Mouse (Mus musculus) kidney, embryonic 15.5 days (tissue): ENCODE results near the gene Cryba4. TPM values are rescaled to one million over a fixed set of nuclear protein-coding genes. Genes with fewer than 3 reads are reported as not detected.

Experiments used
- ATAC-seq: fragments of 200-750 bp; cut with Nextera tagmentation; replicated peaks from 2 replicates; pipeline ENCODE4 v1.8.0; 2017; ENCODE audit warnings: moderate TSS enrichment; ENCODE audit not compliant: low FRiP score
- H3K27ac ChIP-seq: fragments of 300-500 bp; sonication (generic); 2 replicates; pipeline ENCODE4 v1.5.1; 2015; ENCODE audit warnings: mild to moderate bottlenecking, inconsistent platforms
- H3K27me3 ChIP-seq: fragments of 300-500 bp; sonication (generic); 2 replicates; pipeline ENCODE4 v1.6.1; 2015; ENCODE audit warnings: inconsistent platforms
- H3K36me3 ChIP-seq: fragments of 300-500 bp; sonication (generic); 2 replicates; pipeline ENCODE4 v1.6.1; 2015; ENCODE audit warnings: inconsistent platforms
- H3K4me1 ChIP-seq: fragments of 300-500 bp; sonication (generic); 2 replicates; pipeline ENCODE4 v1.6.1; 2015; ENCODE audit warnings: inconsistent platforms
- H3K4me2 ChIP-seq: fragments of 300-500 bp; sonication (generic); 2 replicates; pipeline ENCODE4 v1.6.1; 2015; ENCODE audit warnings: moderate library complexity, mild to moderate bottlenecking, inconsistent platforms
- H3K4me3 ChIP-seq: fragments of 300-500 bp; sonication (generic); replicated peaks from 2 replicates; pipeline ENCODE4 v1.5.1; 2015; ENCODE audit warnings: mild to moderate bottlenecking, inconsistent platforms
- H3K9ac ChIP-seq: fragments of 300-500 bp; sonication (generic); 2 replicates; pipeline ENCODE4 v1.6.1; 2015; ENCODE audit warnings: mild to moderate bottlenecking, inconsistent platforms
- H3K9me3 ChIP-seq: fragments of 300-500 bp; sonication (generic); replicated peaks from 2 replicates; pipeline ENCODE4 v1.6.1; 2016; ENCODE audit warnings: inconsistent platforms
- WGBS: fragments of 180-500 bp; shearing (Covaris S2); methylation state at CpG from one replicate; pipeline ENCODE4 v1.1.7; 2015; ENCODE audit warnings: mixed read lengths; 5-methylcytosine and 5-hydroxymethylcytosine counted together
- polyA plus RNA-seq: library from polyadenylated mRNA; unstranded; fragments of >200 nt; fragmentation: Nextera tagmentation; extraction: Ambion mirVana; gene quantifications from 2 replicates; pipeline ENCODE4 v1.2.1, GENCODE M21; 2015

Gene Cryba4
- polyA plus RNA-seq: 0.99 and 1.1 TPM in 2 replicates

GRCm38 (mm10) chr5:112252400-112252799 is at the start of gene Cryba4:
TSS of gene Cryba4 (minus strand) at chr5:112252518.
- Histone ChIP-seq H3K4me2 (no peak within 1 kb of the TSS), H3K27ac (no peak within 1 kb of the TSS), H3K4me3 (no peak within 1 kb of the TSS), H3K4me1 (peaks cover 38% of the 10 kb centered on the region), H3K36me3 (no peaks in the 10 kb centered on the region), H3K9ac (no peak within 1 kb of the TSS), H3K27me3 (no peaks in the 10 kb centered on the region), H3K9me3 (no peaks in the 10 kb centered on the region)
- no peak for ATAC-seq
- WGBS: 78% methylated on average over 2 of the region's 2 CpGs

- H3K9me3 ChIP-seq: no peaks in the 10 kb centered on the region
- peaks cover 26% of the 10 kb centered on the region for H3K4me1 ChIP-seq
- H3K4me3 ChIP-seq: no peak overlapping the region
- H3K27ac ChIP-seq: no peak overlapping the region
- H3K9ac ChIP-seq: no peak overlapping the region
- no peaks in the 10 kb centered on the region for H3K27me3 ChIP-seq
- peaks cover 23% of the 10 kb centered on the region for H3K36me3 ChIP-seq
- no peak overlapping the region for H3K4me2 ChIP-seq
- 88% methylated on average over 4 of the region's 4 CpGs for WGBS
- ATAC-seq: no peak
Measured at GRCm38 (mm10) chr5:112301694-112302093, 49.4 kb upstream of the Cryba4 start.

- no peaks in the 10 kb centered on the region for H3K9me3 ChIP-seq
- H3K4me1 ChIP-seq: peaks cover 35% of the 10 kb centered on the region
- ATAC-seq: no peak
Measured at GRCm38 (mm10) chr5:112300721-112301308, 48.5 kb upstream of the Cryba4 start.

GRCm38 (mm10) chr5:112300112-112300511 is 47.8 kb upstream of the Cryba4 start:
- H3K9me3 ChIP-seq: no peaks in the 10 kb centered on the region
- ATAC-seq: no peak
- H3K4me1 ChIP-seq: peaks cover 41% of the 10 kb centered on the region
- H3K4me2 ChIP-seq: no peak overlapping the region
- no peaks in the 10 kb centered on the region for H3K27me3 ChIP-seq
- no peak overlapping the region for H3K27ac ChIP-seq
- no peak overlapping the region for H3K4me3 ChIP-seq
- no peak overlapping the region for H3K9ac ChIP-seq
- H3K36me3 ChIP-seq: peaks cover 10% of the 10 kb centered on the region
- 76% methylated on average over 2 of the region's 2 CpGs for WGBS

More at GRCm38 (mm10) chr5:112300721-112301308, 48.5 kb upstream of the Cryba4 start:
- H3K36me3 ChIP-seq: peaks cover 14% of the 10 kb centered on the region
- no peaks in the 10 kb centered on the region for H3K27me3 ChIP-seq
- no peak overlapping the region for H3K9ac ChIP-seq
- H3K27ac ChIP-seq: no peak overlapping the region
- 85% methylated on average over 6 of the region's 6 CpGs for WGBS
- H3K4me2 ChIP-seq: no peak overlapping the region
- H3K4me3 ChIP-seq: no peak overlapping the region

GRCm38 (mm10) chr5:112299399-112299798 is 47.1 kb upstream of the Cryba4 start:
- no peak overlapping the region for H3K9ac ChIP-seq
- H3K4me2 ChIP-seq: no peak overlapping the region
- ATAC-seq: no peak
- no peak overlapping the region for H3K4me3 ChIP-seq
- H3K9me3 ChIP-seq: no peaks in the 10 kb centered on the region
- peak overlapping the region; percentile 28 for H3K27ac ChIP-seq
- peaks cover 48% of the 10 kb centered on the region for H3K4me1 ChIP-seq
- peaks cover 7% of the 10 kb centered on the region; the same call in 1 of the 2 replicates for H3K36me3 ChIP-seq
- 86% methylated on average over 4 of the region's 4 CpGs for WGBS
- no peaks in the 10 kb centered on the region for H3K27me3 ChIP-seq

GRCm38 (mm10) chr5:112298226-112298988 is 46.1 kb upstream of the Cryba4 start:
- no peaks in the 10 kb centered on the region for H3K9me3 ChIP-seq
- H3K27me3 ChIP-seq: no peaks in the 10 kb centered on the region
- H3K4me1 ChIP-seq: peaks cover 56% of the 10 kb centered on the region
- ATAC-seq: peak; percentile 50
- no peak overlapping the region for H3K4me2 ChIP-seq
- 0 out of 2 replicates have a peak, but pooled peaks cover 7% of the 10 kb centered on the region for H3K36me3 ChIP-seq
- WGBS: 76% methylated on average over 12 of the region's 12 CpGs
- peak overlapping the region; percentile 28 for H3K27ac ChIP-seq
- no peak overlapping the region for H3K4me3 ChIP-seq
- H3K9ac ChIP-seq: no peak overlapping the region

GRCm38 (mm10) chr5:112297257-112297656 is 44.9 kb upstream of the Cryba4 start:
- no peak overlapping the region for H3K9ac ChIP-seq
- no peaks in the 10 kb centered on the region for H3K27me3 ChIP-seq
- H3K27ac ChIP-seq: peak overlapping the region; percentile 28
- ATAC-seq: no peak
- 0 out of 2 replicates have a peak, but pooled peaks cover 2% of the 10 kb centered on the region for H3K36me3 ChIP-seq
- H3K4me3 ChIP-seq: no peak overlapping the region
- no peaks in the 10 kb centered on the region for H3K9me3 ChIP-seq
- no peak overlapping the region for H3K4me2 ChIP-seq
- 70% methylated on average over 2 of the region's 2 CpGs for WGBS
- H3K4me1 ChIP-seq: peaks cover 67% of the 10 kb centered on the region

- H3K27me3 ChIP-seq: no peaks in the 10 kb centered on the region
- WGBS: 65% methylated on average over 6 of the region's 6 CpGs
Measured at GRCm38 (mm10) chr5:112296404-112297181, 44.3 kb upstream of the Cryba4 start.

GRCm38 (mm10) chr5:112295564-112295963 is 43.2 kb upstream of the Cryba4 start:
- Histone ChIP-seq H3K4me1 (peaks cover 84% of the 10 kb centered on the region), H3K4me3 (no peak overlapping the region), H3K27me3 (no peaks in the 10 kb centered on the region), H3K9me3 (no peaks in the 10 kb centered on the region), H3K36me3 (no peaks in the 10 kb centered on the region), H3K9ac (no peak overlapping the region), H3K27ac (no peak overlapping the region), H3K4me2 (no peak overlapping the region)
- ATAC-seq: no peak
- 66% methylated on average over 8 of the region's 8 CpGs for WGBS

More at GRCm38 (mm10) chr5:112296404-112297181, 44.3 kb upstream of the Cryba4 start:
- H3K9ac ChIP-seq: no peak overlapping the region
- 0 out of 2 replicates have a peak, but pooled peaks cover 2% of the 10 kb centered on the region for H3K36me3 ChIP-seq
- H3K9me3 ChIP-seq: no peaks in the 10 kb centered on the region
- peaks cover 73% of the 10 kb centered on the region for H3K4me1 ChIP-seq
- ATAC-seq: no peak
- peak overlapping the region; percentile 28 for H3K27ac ChIP-seq
- H3K4me3 ChIP-seq: no peak overlapping the region
- H3K4me2 ChIP-seq: no peak overlapping the region

- H3K4me2 ChIP-seq: no peak overlapping the region
- no peak for ATAC-seq
- H3K36me3 ChIP-seq: no peaks in the 10 kb centered on the region
- H3K27ac ChIP-seq: no peak overlapping the region
- H3K4me1 ChIP-seq: peaks cover 85% of the 10 kb centered on the region
- H3K9ac ChIP-seq: no peak overlapping the region
- 53% methylated on average over 8 of the region's 8 CpGs for WGBS
- H3K4me3 ChIP-seq: no peak overlapping the region
- H3K27me3 ChIP-seq: no peaks in the 10 kb centered on the region
- H3K9me3 ChIP-seq: no peaks in the 10 kb centered on the region
Measured at GRCm38 (mm10) chr5:112295162-112295561, 42.8 kb upstream of the Cryba4 start.

- no peak for ATAC-seq
- H3K36me3 ChIP-seq: no peaks in the 10 kb centered on the region
- H3K27me3 ChIP-seq: no peaks in the 10 kb centered on the region
- H3K27ac ChIP-seq: peak overlapping the region; percentile 41; the same call in 1 of the 2 replicates
- H3K9ac ChIP-seq: no peak overlapping the region
- H3K4me1 ChIP-seq: peaks cover 87% of the 10 kb centered on the region
- no peak overlapping the region for H3K4me3 ChIP-seq
- 65% methylated on average over 4 of the region's 4 CpGs for WGBS
- no peak overlapping the region for H3K4me2 ChIP-seq
- no peaks in the 10 kb centered on the region for H3K9me3 ChIP-seq
Measured at GRCm38 (mm10) chr5:112294696-112295095, 42.4 kb upstream of the Cryba4 start.

- Histone ChIP-seq H3K4me2 (no peak overlapping the region), H3K9me3 (no peaks in the 10 kb centered on the region), H3K27ac (no peak overlapping the region), H3K9ac (no peak overlapping the region), H3K4me1 (peaks cover 91% of the 10 kb centered on the region), H3K36me3 (no peaks in the 10 kb centered on the region), H3K4me3 (no peak overlapping the region), H3K27me3 (no peaks in the 10 kb centered on the region)
- WGBS: 48% methylated on average over 2 of the region's 2 CpGs
- ATAC-seq: no peak
Measured at GRCm38 (mm10) chr5:112293800-112294199, 41.5 kb upstream of the Cryba4 start.
